Mouse (Mus musculus) kidney, embryonic 14.5 days (tissue): ENCODE results near the gene Olfr328. TPM values are rescaled to one million over a fixed set of nuclear protein-coding genes. Genes with fewer than 3 reads are reported as not detected.
"Not testable (repeated sequence)": the region's sequence is repeated elsewhere in the genome, so short reads cannot be mapped to it uniquely, and the experiment has no call there.

ENCODE experiments used
- ATAC-seq: fragments of 200-750 bp; cut with Nextera tagmentation; 2 replicates; pipeline ENCODE4 v1.8.0; 2017; ENCODE audit warnings: moderate number of reproducible peaks, mild to moderate bottlenecking, moderate TSS enrichment, moderate library complexity; ENCODE audit not compliant: low FRiP score, low TSS enrichment
- H3K27ac ChIP-seq: fragments of 300-500 bp; sonication (generic); 2 replicates; pipeline ENCODE4 v1.5.1; 2014; ENCODE audit warnings: low read depth, mild to moderate bottlenecking, low read length, moderate library complexity, mixed read lengths
- H3K27me3 ChIP-seq: fragments of 300-500 bp; sonication (generic); 2 replicates; pipeline ENCODE4 v1.6.1; 2014; ENCODE audit warnings: mild to moderate bottlenecking, low read length; ENCODE audit not compliant: control insufficient read depth, insufficient read depth
- H3K36me3 ChIP-seq: fragments of 300-500 bp; sonication (generic); 2 replicates; pipeline ENCODE4 v1.6.1; 2014; ENCODE audit warnings: low read length, mixed read lengths; ENCODE audit not compliant: control insufficient read depth, insufficient read depth
- H3K4me1 ChIP-seq: fragments of 300-500 bp; sonication (generic); 2 replicates; pipeline ENCODE4 v1.6.1; 2014; ENCODE audit warnings: low read length, mixed read lengths; ENCODE audit not compliant: control insufficient read depth, insufficient read depth
- H3K4me2 ChIP-seq: fragments of 300-500 bp; sonication (generic); replicated peaks from 2 replicates; pipeline ENCODE4 v1.6.1; 2014; ENCODE audit warnings: low read depth, mild to moderate bottlenecking, low read length
- H3K4me3 ChIP-seq: fragments of 300-500 bp; sonication (generic); 2 replicates; pipeline ENCODE4 v1.5.1; 2014; ENCODE audit warnings: mild to moderate bottlenecking, low read length
- H3K9ac ChIP-seq: fragments of 300-500 bp; sonication (generic); 2 replicates; pipeline ENCODE4 v1.6.1; 2014; ENCODE audit warnings: low read depth, mild to moderate bottlenecking, low read length, moderate library complexity
- H3K9me3 ChIP-seq: fragments of 300-500 bp; sonication (generic); 2 replicates; pipeline ENCODE4 v1.6.1; 2016; ENCODE audit warnings: low read length; ENCODE audit not compliant: control insufficient read depth
- WGBS: fragments of 180-500 bp; shearing (Covaris S2); extraction: QIAGEN DNeasy Blood & Tissue Kit; methylation state at CpG from one replicate; pipeline ENCODE4 v1.1.7; 2014; 5-methylcytosine and 5-hydroxymethylcytosine counted together
- polyA plus RNA-seq: library from polyadenylated mRNA; unstranded; fragments of >200 nt; fragmentation: Nextera tagmentation; extraction: Ambion mirVana; gene quantifications from 2 replicates; pipeline ENCODE4 v1.2.1, GENCODE M21; 2014

Gene Olfr328
- polyA plus RNA-seq, 1 experiment from 2014 or later, result 0.18 TPM

- H3K27me3 ChIP-seq, result no peaks in the 10 kb centered on the region
- no peak overlapping the region for H3K27ac ChIP-seq
- no peak overlapping the region for H3K4me2 ChIP-seq
- no peaks in the 10 kb centered on the region for H3K9me3 ChIP-seq
- 78% methylated on average over 8 of the region's 8 CpGs for WGBS
- H3K9ac ChIP-seq, result no peak overlapping the region
- no peak overlapping the region for H3K4me3 ChIP-seq
- ATAC-seq, result no peak
- no peaks in the 10 kb centered on the region for H3K36me3 ChIP-seq
- no peaks in the 10 kb centered on the region for H3K4me1 ChIP-seq
Measured at GRCm38 (mm10) chr11:58578636-58579035, 23.2 kb upstream of the Olfr328 start.

- WGBS, result 64% methylated on average over 1 of the region's 1 CpGs
- H3K9me3 ChIP-seq, result no peaks in the 10 kb centered on the region
- no peaks in the 10 kb centered on the region for H3K36me3 ChIP-seq
- H3K4me3 ChIP-seq, result no peak within 1 kb of the TSS
- no peaks in the 10 kb centered on the region for H3K4me1 ChIP-seq
- H3K9ac ChIP-seq, result no peak within 1 kb of the TSS
- no peaks in the 10 kb centered on the region for H3K27me3 ChIP-seq
- no peak within 1 kb of the TSS for H3K4me2 ChIP-seq
- no peak for ATAC-seq
- no peak within 1 kb of the TSS for H3K27ac ChIP-seq
Measured at GRCm38 (mm10) chr11:58577430-58577829, 22.0 kb upstream of the Olfr328 start, which contains the start of gene Olfr325. TSS of gene Olfr325 (plus strand) at chr11:58577730.

- Histone ChIP-seq H3K9me3 (no peaks in the 10 kb centered on the region), H3K27ac (no peak within 1 kb of the TSS), H3K36me3 (no peaks in the 10 kb centered on the region), H3K4me1 (no peaks in the 10 kb centered on the region), H3K27me3 (no peaks in the 10 kb centered on the region), H3K4me3 (no peak within 1 kb of the TSS), H3K4me2 (no peak within 1 kb of the TSS), H3K9ac (no peak within 1 kb of the TSS)
- WGBS, result 81% methylated on average over 5 of the region's 5 CpGs
- no peak for ATAC-seq
Measured at GRCm38 (mm10) chr11:58570405-58570804, 15.0 kb upstream of the Olfr328 start, which contains the start of gene Olfr224. TSS of gene Olfr224 (minus strand) at chr11:58570553.

DNA sequence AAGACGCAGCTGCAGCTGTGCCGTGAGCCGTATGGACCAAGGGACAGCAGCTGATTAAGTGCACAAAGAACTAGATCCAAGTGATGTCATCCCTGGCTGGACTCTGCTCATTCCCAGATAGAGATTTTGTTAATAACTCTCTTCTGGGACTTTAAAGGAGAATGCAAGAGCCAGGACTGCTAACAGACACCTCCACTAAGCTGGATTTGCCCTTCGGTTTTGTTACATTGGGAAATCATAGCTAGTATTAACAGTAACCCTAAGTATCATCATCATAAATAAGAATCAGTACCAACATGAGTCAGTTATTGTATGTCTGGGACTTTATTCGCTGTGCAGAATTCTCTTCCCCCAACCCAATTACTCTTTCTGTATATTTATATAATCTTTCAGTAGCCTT lies 9.1 kb downstream of the Olfr328 start, which contains the start of gene Olfr329-ps:
TSS of gene Olfr329-ps (minus strand) at position 101 of the 400 bp plus-strand sequence.
- WGBS, result 82% methylated on average over 5 of the region's 5 CpGs
- Histone ChIP-seq H3K9me3 (no peaks in the 10 kb centered on the region), H3K4me3 (no peak within 1 kb of the TSS), H3K36me3 (no peaks in the 10 kb centered on the region), H3K4me2 (no peak within 1 kb of the TSS), H3K4me1 (no peaks in the 10 kb centered on the region), H3K27me3 (no peaks in the 10 kb centered on the region), H3K9ac (no peak within 1 kb of the TSS), H3K27ac (no peak within 1 kb of the TSS)
- ATAC-seq, result no peak

DNA sequence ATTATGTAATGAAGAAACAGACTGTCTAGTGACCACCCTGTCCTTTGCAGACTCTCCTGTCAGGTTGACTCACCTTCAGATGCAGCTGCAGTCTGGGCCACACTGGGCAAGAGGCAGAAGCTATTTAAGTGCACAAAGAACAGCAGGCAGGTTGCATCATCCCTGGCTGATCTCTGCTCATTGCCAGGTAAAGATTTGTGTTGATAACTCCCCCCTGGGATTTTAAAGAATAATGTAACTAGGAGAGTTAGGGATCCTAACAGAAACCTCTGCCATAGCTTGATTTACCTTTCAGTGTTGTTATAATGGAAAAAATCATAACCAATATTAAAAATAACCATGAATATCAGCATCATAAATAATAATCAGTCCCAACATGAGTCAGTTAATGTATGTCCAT lies 20.7 kb downstream of the Olfr328 start, which contains the start of gene Olfr330:
TSS of gene Olfr330 (minus strand) at position 101 of the 400 bp plus-strand sequence.
- H3K36me3 ChIP-seq, H3K9ac ChIP-seq, H3K9me3 ChIP-seq, H3K27me3 ChIP-seq, H3K4me2 ChIP-seq, H3K4me1 ChIP-seq, H3K4me3 ChIP-seq, ATAC-seq, H3K27ac ChIP-seq: not testable (repeated sequence)

DNA sequence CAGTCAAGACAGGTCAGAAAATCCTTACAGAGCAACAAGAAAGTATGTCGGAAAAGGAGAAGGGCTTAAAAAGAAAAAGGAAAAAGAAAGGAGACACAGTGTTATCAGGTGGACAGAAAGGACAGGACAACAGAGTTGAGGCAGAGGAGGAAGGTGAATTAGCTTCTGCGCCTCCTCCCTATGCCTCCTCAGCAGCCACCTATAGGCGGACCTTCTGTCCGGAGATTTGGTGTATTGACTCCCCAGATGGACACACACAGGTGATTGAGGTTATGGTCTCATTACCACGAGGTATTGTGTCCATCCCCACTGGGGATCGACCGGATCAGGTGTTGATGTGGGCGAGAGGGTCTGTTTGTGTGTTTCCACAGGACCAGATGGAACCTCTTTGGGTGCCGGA lies 35.7 kb downstream of the Olfr328 start:
- not testable (repeated sequence) for H3K9me3 ChIP-seq, H3K36me3 ChIP-seq, H3K4me3 ChIP-seq, H3K4me2 ChIP-seq, ATAC-seq, H3K27me3 ChIP-seq, H3K9ac ChIP-seq, H3K4me1 ChIP-seq, H3K27ac ChIP-seq
- 89% methylated on average over 6 of the region's 9 CpGs for WGBS

DNA sequence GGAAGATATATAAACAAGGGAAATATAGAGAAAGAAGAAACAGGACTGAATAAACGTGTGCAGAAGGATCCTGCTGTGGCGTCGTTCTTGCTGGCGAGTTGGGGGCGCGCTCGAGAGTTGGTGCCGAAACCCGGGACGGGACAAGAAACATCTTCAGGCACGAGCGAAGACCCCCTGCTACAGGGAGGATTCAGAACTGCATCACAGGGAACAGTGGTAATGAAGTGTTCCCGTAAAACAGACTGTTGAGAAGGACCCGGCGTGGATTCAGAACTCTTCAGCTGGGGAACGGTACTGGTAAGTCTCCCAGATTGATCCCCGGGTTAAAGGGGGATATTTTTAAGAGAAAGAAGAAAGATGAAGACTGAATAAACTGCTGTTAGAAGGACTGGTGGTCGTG lies 36.5 kb downstream of the Olfr328 start:
- not testable (repeated sequence) for H3K4me1 ChIP-seq, H3K9me3 ChIP-seq, H3K4me2 ChIP-seq, H3K4me3 ChIP-seq, H3K27me3 ChIP-seq, H3K27ac ChIP-seq, ATAC-seq, H3K36me3 ChIP-seq, H3K9ac ChIP-seq
- 95% methylated on average over 18 of the region's 18 CpGs for WGBS

DNA sequence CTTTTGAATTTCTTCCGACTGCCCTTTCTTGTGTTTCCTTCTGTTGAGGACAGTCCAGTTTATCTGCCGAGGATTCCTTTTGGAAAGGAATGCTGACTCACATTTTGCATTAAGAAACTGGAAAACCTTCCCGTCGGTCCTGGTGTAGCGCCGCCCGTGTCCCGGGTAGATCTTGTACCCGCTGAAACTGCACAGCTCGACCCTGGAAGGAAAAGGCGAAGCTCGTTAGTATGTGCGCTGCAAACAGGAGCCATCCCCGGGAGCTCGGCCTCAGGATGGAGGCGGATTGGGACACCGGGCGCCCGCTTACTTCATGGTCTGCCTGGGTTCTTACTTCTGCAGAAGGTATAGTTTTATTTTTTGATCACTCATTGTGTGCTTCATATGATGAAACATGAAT lies 46.4 kb downstream of the Olfr328 start:
- ATAC-seq, H3K27ac ChIP-seq, H3K4me2 ChIP-seq, H3K4me1 ChIP-seq, H3K9ac ChIP-seq, H3K27me3 ChIP-seq, H3K9me3 ChIP-seq, H3K4me3 ChIP-seq, H3K36me3 ChIP-seq: not testable (repeated sequence)
- 85% methylated on average over 19 of the region's 19 CpGs for WGBS

- not testable (repeated sequence) for H3K9ac ChIP-seq, H3K9me3 ChIP-seq, H3K27ac ChIP-seq, H3K4me1 ChIP-seq, H3K36me3 ChIP-seq, H3K27me3 ChIP-seq, H3K4me3 ChIP-seq, ATAC-seq, H3K4me2 ChIP-seq
Measured at GRCm38 (mm10) chr11:58502472-58502871, 53.0 kb downstream of the Olfr328 start, which contains the start of gene Olfr331. TSS of gene Olfr331 (minus strand) at chr11:58502572.
